Mouse (Mus musculus) ovary, adult 18-20 months (tissue): ENCODE measurements around the gene Mboat7.
A peak's percentile ranks its signal among the peaks of the same experiment; 100 is the strongest.

Source experiments
- DNase-seq: peaks from one replicate; pipeline ENCODE4 v3.0.0; 2022; ENCODE audit warnings: low spot score, mixed read lengths

The Mboat7 gene

GRCm38 (mm10) chr7:3643412-3643811 is 49.9 kb downstream of the Mboat7 start:
- no peak for DNase-seq

GRCm38 (mm10) chr7:3630478-3630815 is 62.9 kb downstream of the Mboat7 start:
- DNase-seq, result no peak

- DNase-seq, result peak; percentile 87
Measured at GRCm38 (mm10) chr7:3629543-3630477, 63.5 kb downstream of the Mboat7 start, which contains the start of the genes Tfpt and Prpf31. TSS of gene Tfpt (minus strand) at chr7:3629929. TSS of gene Prpf31 (plus strand) at chr7:3629985.

DNA sequence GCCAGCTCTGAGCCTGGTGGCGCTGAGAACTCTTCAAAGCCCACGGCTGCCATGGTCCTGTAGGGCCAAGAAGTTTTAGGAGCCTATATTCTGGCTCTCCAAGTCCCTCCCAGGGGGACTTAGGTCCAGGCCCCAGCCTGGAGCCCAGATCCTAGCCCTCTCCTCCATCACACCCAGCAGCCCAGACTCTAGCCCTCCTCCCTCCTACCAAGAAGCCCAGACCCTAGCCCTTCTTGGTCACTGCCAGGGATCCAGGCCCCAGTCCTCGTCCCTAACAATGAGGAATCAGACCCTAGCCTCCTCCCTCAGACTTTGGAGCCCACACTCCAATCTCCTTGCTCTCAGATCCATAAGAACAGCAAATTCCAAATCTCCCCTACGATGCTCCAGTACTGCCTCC is 64.3 kb downstream of the Mboat7 start:
- DNase-seq, result no peak
